Mouse (Mus musculus): ENCODE results near the gene Stat1. TPM values are rescaled to one million over a fixed set of nuclear protein-coding genes. Genes with fewer than 3 reads are reported as not detected.

Stat1 gene
- polyA plus RNA-seq, 1 experiment, result 8.3 TPM

DNA sequence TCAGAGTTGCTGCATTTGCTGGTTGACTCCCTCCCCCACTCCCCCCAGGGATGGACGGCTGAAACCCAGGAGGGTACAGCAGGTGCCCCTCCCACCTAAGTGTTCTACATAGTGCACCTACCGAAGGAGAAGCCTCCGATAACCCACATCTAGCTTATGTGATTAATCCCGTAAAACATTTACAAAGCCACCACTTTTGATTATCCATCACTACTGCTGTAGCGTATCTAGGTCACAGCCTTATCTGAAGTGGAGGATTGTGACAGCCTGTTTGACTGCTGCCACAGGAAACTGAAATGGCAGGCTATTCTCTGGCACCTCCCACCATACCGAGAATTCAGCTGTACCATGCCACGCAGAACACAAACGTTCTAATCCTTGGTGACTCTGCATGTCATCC, 52.0 kb downstream of the Stat1 start:
- TF ChIP-seq GATA1 (IDR thresholded peaks at IDR 0.05; ENCODE audit: low read length), result peak; percentile 56

DNA sequence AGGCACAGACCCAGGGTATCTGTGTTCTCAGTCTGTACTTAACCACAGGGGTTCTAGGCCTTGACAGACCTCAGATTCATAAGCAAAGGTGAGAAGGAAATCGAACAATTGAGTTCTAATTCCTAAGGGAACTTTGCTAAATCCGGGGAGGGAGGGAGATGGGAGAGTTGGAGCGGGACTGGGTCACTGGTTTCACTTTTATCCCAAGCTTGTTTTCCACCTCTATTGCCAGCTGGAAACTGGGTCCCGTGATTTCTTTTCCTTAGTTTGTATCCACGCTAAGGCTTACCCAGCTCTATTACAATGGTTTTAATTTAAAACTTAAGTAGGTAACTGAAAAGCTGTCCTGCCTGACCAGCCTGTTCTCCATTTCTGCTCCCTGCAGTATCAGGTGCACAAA, 56.1 kb downstream of the Stat1 start:
- TF ChIP-seq GATA1 (IDR thresholded peaks at IDR 0.05; ENCODE audit: low read length), result no peak

DNA sequence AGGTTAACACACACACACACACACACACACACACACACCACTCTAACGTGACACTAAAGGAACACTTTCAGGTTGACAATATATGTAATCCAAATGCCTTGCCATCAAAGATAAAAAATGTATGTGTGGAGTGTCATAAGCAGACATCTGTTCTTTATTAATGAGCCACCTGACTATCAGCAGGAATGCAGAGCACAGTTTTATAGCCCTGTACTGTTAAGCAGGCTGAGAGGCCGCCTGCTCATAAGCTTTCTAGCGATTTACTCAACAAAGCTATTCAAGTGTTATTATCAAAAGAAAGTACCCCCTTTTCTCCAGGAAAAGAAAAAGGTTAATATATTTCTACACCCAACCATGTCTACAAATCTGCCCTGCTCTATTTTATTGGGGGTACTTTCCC, 56.7 kb downstream of the Stat1 start:
- TF ChIP-seq GATA1 (IDR thresholded peaks at IDR 0.05; ENCODE audit: low read length), result no peak

DNA sequence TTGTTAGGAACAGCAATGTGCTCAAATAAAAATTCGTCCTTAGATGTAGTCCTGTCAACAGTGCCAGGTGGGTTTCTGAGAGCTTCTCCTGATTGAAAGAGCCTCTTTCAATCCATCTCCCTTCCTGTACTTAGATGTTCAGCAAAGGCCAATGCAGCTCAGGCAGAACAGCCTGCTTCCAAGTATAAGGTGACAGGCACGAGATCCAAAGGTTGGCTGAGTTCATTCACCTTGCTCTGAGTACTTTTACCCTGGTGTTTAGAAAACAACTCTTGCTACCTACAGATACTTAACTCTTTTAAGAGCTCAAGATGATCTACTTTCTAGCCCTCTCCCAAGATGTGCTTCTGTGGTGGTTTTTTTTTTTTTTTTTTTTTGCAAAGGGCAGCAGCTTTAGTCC, 57.8 kb downstream of the Stat1 start:
- TF ChIP-seq GATA1 (IDR thresholded peaks at IDR 0.05; ENCODE audit: low read length), result no peak

DNA sequence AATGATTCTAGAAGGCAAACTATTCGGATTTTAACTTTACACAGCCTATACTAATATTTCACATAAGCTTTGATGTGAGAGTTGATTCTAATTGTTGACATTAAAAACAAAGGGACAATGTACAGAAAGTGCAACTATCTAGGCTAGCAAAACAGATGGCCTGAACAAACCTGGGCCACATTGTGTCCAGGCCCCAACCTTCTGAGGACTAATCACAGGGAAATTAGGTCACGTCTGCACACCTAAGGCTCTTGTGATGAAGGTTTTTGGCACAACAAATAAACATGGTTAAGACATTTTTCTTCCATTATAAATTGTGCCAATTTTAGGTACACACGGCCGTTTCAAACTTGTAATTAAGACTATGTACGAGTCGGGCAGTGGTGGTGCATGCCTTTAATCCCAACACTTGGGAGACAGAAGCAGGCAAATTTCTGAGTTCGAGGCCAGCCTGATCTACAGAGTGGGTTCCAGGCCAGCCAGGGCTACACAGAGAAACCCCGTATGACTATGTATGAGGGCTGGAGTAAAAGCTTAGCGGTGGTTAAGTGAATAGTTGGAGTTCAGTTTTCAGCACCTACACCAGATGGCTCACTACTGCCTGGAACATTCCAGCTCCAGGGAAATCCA, 60.8 kb downstream of the Stat1 start:
- no peak for TF ChIP-seq GATA1 (IDR thresholded peaks at IDR 0.05; ENCODE audit: low read length)

DNA sequence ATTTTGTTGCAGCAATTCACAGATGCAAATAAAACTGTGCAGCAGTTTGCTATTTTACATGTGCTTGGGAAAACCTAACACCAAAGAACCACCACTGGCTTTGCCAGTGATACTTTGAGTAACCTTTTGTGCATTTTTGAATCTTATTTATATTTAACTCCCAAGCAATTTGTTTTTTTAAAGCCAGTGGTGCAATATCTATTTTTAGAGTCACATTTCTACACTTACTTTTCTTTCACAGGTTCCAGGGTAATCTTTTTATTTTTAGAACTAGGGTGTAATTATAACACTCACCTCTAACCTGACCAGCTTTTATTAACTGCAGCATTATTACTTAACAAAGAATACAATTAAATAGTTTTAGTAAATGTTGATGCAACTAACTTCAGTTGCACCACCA, 62.8 kb downstream of the Stat1 start:
- no peak for TF ChIP-seq GATA1 (IDR thresholded peaks at IDR 0.05; ENCODE audit: low read length)

DNA sequence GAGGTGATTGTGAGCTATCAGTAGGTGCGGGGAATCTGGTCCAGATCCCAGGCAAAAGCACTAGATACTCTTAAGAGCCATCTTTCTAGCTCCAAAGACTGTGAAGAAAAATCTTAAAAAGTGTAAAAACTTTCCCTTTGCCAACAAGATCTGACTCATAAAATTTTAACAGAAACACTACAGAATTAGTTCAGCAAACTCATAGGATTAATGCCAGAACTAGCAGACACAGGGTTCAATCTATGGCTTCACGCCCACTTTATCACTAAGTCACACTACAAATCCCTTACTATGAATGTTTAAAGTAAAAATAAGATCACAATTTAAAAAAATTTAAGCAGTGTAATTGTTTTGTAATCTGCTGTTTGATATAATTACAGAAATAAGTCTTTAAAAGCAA, 63.8 kb downstream of the Stat1 start:
- TF ChIP-seq GATA1 (IDR thresholded peaks at IDR 0.05; ENCODE audit: low read length), result no peak

Other genes with a start within 250 kb of the Stat1 start
- not detected in 2 replicates for gene Myo1b, start 203.4 kb upstream of the Stat1 start, polyA plus RNA-seq (2012)
- not detected in 2 replicates for gene Stat4, start 132.3 kb upstream of the Stat1 start, polyA plus RNA-seq (2012)
- 157 and 200 TPM in 2 replicates for gene Gls, start 113.8 kb downstream of the Stat1 start, polyA plus RNA-seq (2012)

Measured in G1E-ER4 (cell line).